8 mouse cellular contexts compared by ENCODE assay signal in the genomic region with DNA sequence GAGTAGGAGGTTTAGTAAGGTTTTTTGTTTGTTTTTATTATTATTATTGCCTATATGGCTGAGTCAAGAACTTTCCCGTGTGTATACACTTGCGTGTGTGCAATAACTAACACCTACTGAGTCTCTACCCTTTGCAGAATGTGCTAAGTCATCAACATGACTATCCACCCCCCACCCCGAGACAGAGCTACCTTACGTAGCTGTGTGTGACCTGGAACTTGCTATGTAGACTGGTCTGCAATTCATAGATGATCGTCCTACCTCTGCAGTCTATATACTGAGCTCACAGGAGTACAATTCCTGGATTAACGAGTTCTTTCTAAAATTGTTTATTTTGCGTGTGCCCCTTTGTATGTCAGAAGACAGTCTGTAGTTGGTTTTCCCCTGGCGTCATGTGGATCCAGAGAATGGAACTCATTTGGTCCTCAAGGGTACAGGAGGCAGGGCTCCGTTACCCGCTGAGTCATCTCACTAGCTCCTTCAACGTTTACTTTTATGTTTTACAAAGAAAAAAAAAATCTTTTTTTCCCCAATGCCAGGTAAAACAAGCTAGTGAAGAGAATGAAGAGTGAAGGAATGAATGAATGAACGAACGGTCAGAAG. TPM values are rescaled to one million over a fixed set of nuclear protein-coding genes. Genes with fewer than 3 reads are reported as not detected.
DNase-seq lines count a peak whose midpoint lies in the region; ATAC-seq lines count a peak whose summit lies in the region.

Usp10 (plus strand) TSS at position 417 of the 603 bp plus-strand sequence.

- peak; percentile 35 for DNase-seq in cerebellum, adult 11-12 months
- DNase-seq in cerebellum, postnatal 10 days: no peak
- DNase-seq in urinary bladder, adult 2 months (ENCODE audit: low spot score): no peak
- DNase-seq in urinary bladder, adult 18-20 months (ENCODE audit: low spot score in 2 of 2): no peak
- no peak for DNase-seq in heart, adult 8-10 months (ENCODE audit: low spot score)
- no peak for DNase-seq in layer of hippocampus, postnatal 25 days (ENCODE audit: extremely low spot score in 1 of 2, low spot score in 1 of 2)
- DNase-seq in midbrain, embryonic 14.5 days: no peak
- DNase-seq in B cell, adult 2 months: no peak

- H3K9me3 ChIP-seq in midbrain, embryonic 14.5 days (ENCODE audit: control insufficient read depth, low read length): no peaks in the 10 kb centered on the region

- ATAC-seq in midbrain, embryonic 14.5 days (ENCODE audit: low FRiP score, low TSS enrichment): no peak

- peak within 1 kb of the TSS; percentile 85 for H3K4me2 ChIP-seq in midbrain, embryonic 14.5 days (ENCODE audit: low read length)

- H3K27me3 ChIP-seq in midbrain, embryonic 14.5 days (ENCODE audit: control insufficient read depth, insufficient read depth, low read length): no peaks in the 10 kb centered on the region

- H3K4me3 ChIP-seq in midbrain, embryonic 14.5 days (replicated peaks; ENCODE audit: low read depth, low read length): peak within 1 kb of the TSS; percentile 80

- WGBS in midbrain, embryonic 14.5 days: 25% methylated on average over 13 of the region's 13 CpGs

- H3K9ac ChIP-seq in midbrain, embryonic 14.5 days (replicated peaks; ENCODE audit: low read length): peak within 1 kb of the TSS; percentile 84

- no peaks in the 10 kb centered on the region for H3K36me3 ChIP-seq in midbrain, embryonic 14.5 days (ENCODE audit: control insufficient read depth, insufficient read depth, low read length)

- peaks cover 41% of the 10 kb centered on the region for H3K4me1 ChIP-seq in midbrain, embryonic 14.5 days (ENCODE audit: control insufficient read depth, insufficient read depth, low read length)

- peak within 1 kb of the TSS; percentile 95 for H3K27ac ChIP-seq in midbrain, embryonic 14.5 days (replicated peaks; ENCODE audit: low read depth, low read length)

RNA-seq across cellular contexts. Expression of gene Usp10, which starts in this region (rescaled TPM):
- 56.0 and 86.9 TPM in 2 replicates for polyA plus RNA-seq in urinary bladder, adult 2 months (2012; rRNA removed)
- 10 to 100 TPM; 50.7 to 55.9 (median 53.9) TPM for total RNA-seq in heart, adult 8-10 months (2022)
- 10 to 100 TPM; 84.3 to 99.0 TPM for total RNA-seq in layer of hippocampus, postnatal 25 days (2021)
- polyA plus RNA-seq in midbrain, embryonic 14.5 days (2014; fragmentation: Nextera tagmentation; extraction: Ambion mirVana): 94.2 and 106 TPM in 2 replicates
